Mouse (Mus musculus): ENCODE results near the gene Fastk. TPM values are rescaled to one million over a fixed set of nuclear protein-coding genes. Genes with fewer than 3 reads are reported as not detected.

The Fastk gene
- total RNA-seq, 1 experiment from 2014 or later = 17.1 TPM

DNA sequence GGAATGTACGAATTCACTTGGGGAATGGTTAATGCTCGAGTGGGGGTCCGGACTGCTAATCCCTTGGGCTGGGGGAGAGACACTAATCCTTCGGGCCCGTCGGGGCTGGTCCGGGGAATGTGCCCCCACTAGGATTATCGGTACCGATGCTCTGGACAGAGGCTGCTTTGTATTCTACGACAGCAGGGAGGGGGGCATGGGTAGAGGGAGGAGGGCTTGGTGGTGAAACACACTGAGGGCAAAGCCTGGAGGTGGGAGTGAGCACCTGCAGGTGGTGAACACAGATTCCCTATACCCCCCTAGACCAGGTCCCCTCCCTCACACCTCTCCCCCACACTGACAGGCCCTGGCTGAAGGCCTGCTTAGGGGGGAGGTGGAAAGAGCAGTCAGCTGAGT is 19.1 kb downstream of the Fastk start:
- ATAC-seq (replicated peaks; ENCODE audit: insufficient number of reproducible peaks, low FRiP score, low TSS enrichment, poor library complexity, severe bottlenecking) = no peak

DNA sequence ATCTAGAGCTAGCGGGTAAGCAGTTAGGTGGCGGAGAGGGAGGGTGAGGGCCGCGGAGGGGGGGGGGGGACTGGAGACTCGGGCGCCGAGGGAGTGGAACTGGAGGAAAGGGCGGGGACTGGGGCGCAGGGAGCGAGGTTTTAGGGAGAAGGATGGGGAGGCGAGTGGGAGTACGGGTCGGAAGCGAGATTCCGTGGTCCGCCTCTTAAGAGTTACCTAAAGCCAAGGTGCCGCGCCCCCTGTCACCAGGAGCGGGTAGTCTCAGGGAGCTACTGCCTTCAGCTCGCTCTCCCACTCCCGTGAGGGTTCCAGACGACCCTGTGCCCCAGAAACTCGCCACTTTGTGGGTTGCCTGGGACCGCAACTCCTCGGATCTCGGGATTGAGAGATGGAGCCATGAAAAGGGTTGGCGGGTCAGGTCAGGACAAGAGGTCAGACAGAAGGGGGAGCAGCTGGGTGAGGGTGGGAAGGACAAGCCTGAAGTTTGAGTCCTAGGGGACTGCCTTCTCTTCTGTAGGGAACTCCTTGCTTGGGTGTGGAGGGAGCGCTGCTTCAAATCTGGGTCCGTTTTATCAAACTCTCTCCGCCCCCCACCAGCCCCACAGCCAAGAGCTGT is 19.6 kb downstream of the Fastk start:
- no peak for ATAC-seq (replicated peaks; ENCODE audit: insufficient number of reproducible peaks, low FRiP score, low TSS enrichment, poor library complexity, severe bottlenecking)

DNA sequence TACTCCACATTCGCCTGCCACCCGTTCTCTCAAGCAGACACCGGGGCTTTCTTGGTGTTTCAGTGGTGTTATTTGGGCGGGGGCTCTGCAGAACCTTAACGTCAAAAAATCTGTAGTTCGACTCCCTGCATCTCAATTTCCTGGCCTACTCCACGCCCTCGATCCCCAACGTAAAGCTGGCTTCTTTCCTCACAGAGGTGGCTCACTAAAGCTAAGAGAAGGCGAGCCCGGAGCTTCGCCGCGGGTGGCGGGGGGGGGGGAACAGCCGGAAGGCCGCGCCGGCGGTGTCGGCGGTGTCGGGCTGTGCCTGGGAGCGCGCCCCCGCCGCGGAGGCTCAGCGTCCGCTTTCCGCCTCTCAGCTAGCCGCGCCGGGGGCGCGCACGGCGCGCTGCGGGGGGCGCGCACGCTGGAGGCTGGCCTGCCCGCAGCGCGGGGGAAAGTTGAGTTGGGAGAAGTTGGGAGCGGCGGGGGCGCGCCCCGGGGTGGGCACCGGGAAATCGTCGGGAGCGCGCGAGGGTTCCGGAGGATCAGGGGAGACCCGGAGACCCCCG is 20.2 kb downstream of the Fastk start:
- no peak for ATAC-seq (replicated peaks; ENCODE audit: insufficient number of reproducible peaks, low FRiP score, low TSS enrichment, poor library complexity, severe bottlenecking)

- ATAC-seq (replicated peaks; ENCODE audit: insufficient number of reproducible peaks, low FRiP score, low TSS enrichment, poor library complexity, severe bottlenecking) = 0 out of 2 replicates have a peak, but pooled peaks have one; percentile 23
Measured at GRCm38 (mm10) chr5:24424004-24424781, 20.9 kb downstream of the Fastk start.

DNA sequence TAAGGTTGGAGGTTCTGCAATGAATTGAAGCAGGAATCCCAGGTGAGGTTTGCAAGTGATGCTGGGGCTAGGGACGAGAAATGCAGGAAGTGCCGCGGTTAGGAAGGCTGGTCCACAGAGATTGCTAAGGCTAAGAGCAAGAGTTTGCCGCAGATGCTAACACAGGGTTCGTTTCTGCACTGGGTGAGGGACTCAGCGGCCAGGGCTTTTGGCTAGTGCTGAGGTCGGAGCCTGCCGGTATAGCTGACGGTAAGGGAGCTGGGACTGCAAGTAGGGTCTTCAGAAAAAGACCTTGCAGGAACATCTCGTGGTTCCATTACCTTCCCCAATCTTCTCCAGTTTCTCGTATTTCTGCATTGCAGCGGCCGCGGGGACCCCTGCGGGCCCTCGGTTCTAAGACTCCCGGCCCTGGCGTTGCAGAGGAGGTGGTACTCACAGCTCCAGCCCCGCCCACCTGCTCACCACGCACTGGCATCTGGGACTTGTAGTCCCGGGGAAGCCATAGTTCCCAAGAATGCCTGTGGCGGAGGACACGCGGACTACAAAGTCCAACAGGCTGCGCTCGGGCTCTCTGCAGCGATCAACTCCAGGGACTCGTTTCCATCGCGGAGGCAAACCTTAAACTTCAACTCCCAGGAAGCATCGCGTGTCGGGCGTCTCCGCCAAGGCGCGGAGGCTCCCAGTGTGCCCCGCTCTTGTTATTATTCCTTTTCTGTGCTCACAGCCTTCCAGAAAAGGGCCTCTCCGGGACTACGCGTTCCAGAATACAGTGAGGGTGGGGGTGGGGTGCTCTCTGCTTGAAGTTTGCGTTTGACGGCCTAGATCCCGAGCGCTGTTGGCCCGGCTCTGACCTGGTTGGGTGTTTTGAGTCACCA is 21.7 kb downstream of the Fastk start, which contains the start of the genes Cdk5 and Slc4a2:
Cdk5 (minus strand) TSS at position 402 of the 875 bp plus-strand sequence.
Slc4a2 (plus strand) TSS at position 709 of the 875 bp plus-strand sequence.
- peak; percentile 93 for ATAC-seq (replicated peaks; ENCODE audit: insufficient number of reproducible peaks, low FRiP score, low TSS enrichment, poor library complexity, severe bottlenecking)

DNA sequence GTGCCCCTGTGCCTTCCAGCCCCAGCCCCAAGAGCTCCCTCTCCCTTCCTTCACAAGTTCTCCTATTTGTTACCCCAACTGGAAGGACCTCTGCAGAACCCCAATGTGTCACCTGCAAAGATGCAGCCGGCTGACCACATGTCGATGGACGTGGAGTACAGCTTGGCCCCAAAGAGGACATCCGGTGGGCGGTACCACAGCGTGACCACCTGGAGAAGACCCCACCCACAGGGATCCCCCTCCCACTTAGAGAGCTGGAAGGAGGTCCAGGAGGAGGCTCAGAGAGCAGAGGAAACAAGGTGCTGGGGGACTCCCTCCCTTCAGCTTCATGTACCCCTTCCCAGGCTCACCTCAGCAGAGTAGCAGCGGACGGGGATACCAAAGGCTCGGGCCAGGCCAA is 24.7 kb downstream of the Fastk start:
- ATAC-seq (replicated peaks; ENCODE audit: insufficient number of reproducible peaks, low FRiP score, low TSS enrichment, poor library complexity, severe bottlenecking) = no peak

DNA sequence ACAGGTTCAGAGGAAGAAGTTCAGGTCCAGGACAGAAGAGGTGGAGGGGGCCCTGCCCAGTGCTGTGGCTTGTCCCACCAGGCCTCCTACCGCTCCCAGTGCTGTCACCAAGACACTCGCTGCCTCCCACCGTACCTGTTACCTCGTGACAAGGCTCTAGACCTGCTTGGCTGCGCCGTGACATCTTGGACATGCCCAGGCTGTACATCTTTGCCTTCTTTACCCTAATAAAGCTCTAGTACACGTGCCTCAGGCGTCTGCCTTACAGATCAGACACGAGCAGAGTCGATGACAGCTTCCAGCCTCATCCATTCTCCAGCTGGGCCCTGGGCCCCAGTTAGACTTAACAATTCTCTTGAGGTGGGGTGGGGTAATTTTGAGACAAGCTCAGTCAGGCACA is 27.5 kb downstream of the Fastk start:
- no peak for ATAC-seq (replicated peaks; ENCODE audit: insufficient number of reproducible peaks, low FRiP score, low TSS enrichment, poor library complexity, severe bottlenecking)

DNA sequence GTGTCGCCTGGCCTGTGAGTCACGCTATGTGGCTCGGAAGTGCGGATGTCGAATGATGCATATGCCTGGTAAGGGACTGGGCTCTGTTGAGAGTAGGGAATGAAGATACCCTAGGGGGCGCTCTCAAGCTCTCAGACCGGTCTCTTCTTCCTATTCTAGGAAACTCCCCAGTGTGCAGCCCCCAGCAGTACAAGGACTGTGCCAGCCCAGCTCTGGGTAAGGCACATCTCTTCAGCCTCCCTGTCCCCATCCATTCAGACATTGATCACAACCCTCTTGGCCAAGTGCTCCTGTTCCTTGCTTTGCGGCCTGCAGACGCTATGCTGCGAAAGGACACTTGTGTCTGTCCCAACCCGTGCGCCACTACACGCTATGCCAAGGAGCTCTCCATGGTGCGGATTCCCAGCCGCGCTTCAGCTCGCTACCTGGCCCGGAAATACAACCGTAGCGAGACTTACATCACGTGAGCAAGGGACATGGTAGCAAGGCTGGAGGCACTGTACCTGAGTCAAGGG is 28.8 kb downstream of the Fastk start:
- ATAC-seq (replicated peaks; ENCODE audit: insufficient number of reproducible peaks, low FRiP score, low TSS enrichment, poor library complexity, severe bottlenecking) = peak; percentile 36; the same call in 1 of the 2 replicates

GRCm38 (mm10) chr5:24413938-24414337 is 31.1 kb downstream of the Fastk start:
- ATAC-seq (replicated peaks; ENCODE audit: insufficient number of reproducible peaks, low FRiP score, low TSS enrichment, poor library complexity, severe bottlenecking) = no peak

DNA sequence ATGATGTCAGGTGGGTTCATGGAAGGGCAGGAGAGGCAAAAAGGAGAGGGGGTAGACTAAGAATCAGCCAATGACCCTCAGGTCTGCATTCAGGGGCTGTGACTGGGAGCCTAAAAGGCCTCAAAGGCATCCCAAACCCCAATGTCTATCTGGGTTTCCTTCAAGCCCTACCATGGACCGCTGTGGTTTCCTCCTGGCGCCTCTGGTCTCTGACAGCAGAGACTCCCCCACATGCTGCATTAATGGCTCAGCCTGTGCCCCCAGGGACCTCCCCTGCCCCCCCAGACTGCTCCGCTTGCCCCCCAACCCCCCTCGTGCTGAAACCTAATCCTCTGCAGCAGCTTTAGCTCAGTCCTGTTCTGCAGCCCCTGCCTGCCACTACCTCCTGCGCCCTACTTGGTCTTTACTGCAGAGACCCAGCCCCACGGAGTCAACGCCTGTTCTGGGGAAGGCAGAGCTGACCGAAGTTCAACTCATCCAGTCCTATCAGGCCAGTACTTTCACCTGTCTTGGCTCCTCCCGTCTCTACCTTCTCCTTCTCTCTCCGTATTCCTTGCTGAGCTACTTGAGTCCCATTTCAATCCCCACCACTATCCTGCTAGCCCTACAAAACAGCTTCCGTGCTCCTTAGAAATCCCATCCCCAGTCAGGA is 31.9 kb downstream of the Fastk start, which contains the start of gene Asic3:
Asic3 (plus strand) TSS at position 351 of the 652 bp plus-strand sequence.
- ATAC-seq (replicated peaks; ENCODE audit: insufficient number of reproducible peaks, low FRiP score, low TSS enrichment, poor library complexity, severe bottlenecking) = no peak

GRCm38 (mm10) chr5:24412063-24412462 is 33.0 kb downstream of the Fastk start:
- ATAC-seq (replicated peaks; ENCODE audit: insufficient number of reproducible peaks, low FRiP score, low TSS enrichment, poor library complexity, severe bottlenecking) = no peak

- no peak for ATAC-seq (replicated peaks; ENCODE audit: insufficient number of reproducible peaks, low FRiP score, low TSS enrichment, poor library complexity, severe bottlenecking)
Measured at GRCm38 (mm10) chr5:24409466-24409865, 35.6 kb downstream of the Fastk start.

DNA sequence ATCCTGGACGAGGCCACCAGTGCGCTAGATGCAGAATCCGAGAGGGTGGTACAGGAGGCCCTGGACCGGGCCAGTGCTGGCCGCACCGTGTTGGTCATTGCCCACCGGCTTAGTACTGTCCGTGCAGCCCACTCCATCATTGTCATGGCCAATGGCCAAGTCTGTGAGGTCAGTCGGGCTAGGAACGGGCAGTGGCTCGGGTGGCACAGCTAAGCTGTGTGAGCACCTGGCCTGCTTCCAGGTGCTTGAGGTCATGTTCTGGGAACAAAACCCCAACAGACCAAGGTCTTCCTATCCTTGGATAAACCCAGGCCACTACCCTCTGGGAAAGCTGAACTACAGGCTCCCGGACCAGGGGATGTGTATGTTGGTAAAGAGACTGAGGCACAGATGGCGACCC is 36.4 kb downstream of the Fastk start:
- ATAC-seq (replicated peaks; ENCODE audit: insufficient number of reproducible peaks, low FRiP score, low TSS enrichment, poor library complexity, severe bottlenecking) = no peak

DNA sequence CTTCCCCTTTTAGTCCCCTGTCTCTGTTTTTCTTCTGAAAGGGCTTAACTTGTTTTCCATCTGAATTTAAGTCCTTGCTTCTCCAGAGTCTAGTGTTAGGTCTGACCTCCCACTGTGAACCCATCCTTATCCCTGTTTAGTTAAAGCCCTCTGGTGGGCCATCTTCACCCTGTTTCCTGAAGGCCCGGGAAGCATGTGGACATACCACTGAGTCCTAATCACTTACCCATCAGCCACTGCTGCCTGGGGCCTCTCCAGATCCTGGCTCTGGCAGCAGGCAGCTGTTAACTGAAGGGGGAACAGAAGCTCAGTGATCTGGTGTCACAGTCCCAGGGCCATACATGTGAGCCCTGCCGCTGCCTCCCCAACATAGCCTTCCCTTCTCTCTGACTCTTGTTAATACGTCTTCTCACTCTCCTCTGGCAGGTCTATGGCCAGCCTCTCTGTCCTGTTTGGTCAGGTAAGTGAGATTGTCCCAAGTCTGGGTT is 39.7 kb downstream of the Fastk start:
- no peak for ATAC-seq (replicated peaks; ENCODE audit: insufficient number of reproducible peaks, low FRiP score, low TSS enrichment, poor library complexity, severe bottlenecking)

- ATAC-seq (replicated peaks; ENCODE audit: insufficient number of reproducible peaks, low FRiP score, low TSS enrichment, poor library complexity, severe bottlenecking) = no peak
Measured at GRCm38 (mm10) chr5:24404594-24405360, 40.3 kb downstream of the Fastk start.

- no peak for ATAC-seq (replicated peaks; ENCODE audit: insufficient number of reproducible peaks, low FRiP score, low TSS enrichment, poor library complexity, severe bottlenecking)
Measured at GRCm38 (mm10) chr5:24401969-24402368, 43.1 kb downstream of the Fastk start.

DNA sequence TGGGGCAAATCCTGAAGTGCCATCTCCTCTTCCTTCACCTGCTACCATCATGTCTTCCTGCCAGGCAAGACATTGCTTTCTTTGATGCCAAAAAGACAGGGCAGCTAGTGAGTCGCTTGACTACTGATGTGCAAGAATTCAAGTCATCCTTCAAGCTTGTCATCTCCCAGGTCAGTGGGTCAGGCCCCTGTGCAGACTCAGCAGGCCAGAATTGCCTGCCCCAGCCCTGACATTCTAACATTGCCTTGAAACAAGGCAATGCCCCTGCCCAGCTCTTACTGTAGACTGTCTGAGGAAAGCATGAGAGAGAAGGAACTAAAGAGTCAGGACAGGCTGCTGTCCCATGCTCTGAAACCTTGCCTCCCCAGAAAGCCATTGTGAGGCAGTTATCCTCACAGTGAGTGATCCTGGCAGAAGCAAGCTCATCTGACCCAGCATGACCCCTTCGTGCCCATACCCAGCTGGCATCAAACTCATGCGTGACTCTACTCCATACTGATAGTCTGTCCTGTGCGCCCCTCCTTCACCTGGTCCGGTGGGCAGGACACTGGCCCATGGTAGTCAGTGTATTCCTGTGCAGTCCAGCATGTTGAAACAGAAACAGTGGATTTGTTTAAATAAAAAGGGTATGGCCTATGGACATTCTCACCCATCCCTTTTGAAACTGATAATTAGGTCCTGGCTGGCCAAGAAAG is 44.0 kb downstream of the Fastk start:
- no peak for ATAC-seq (replicated peaks; ENCODE audit: insufficient number of reproducible peaks, low FRiP score, low TSS enrichment, poor library complexity, severe bottlenecking)
